Mouse (Mus musculus) heart, adult 8-10 months (tissue): ENCODE data around the gene Cfl1. TPM values are rescaled to one million over a fixed set of nuclear protein-coding genes. Genes with fewer than 3 reads are reported as not detected.
A peak's percentile ranks its signal among the peaks of the same experiment; 100 is the strongest.

Experiments used
- DNase-seq: peaks from one replicate; pipeline ENCODE4 v3.0.0; 2022; ENCODE audit warnings: low spot score
- total RNA-seq, 4 experiments: library from RNA; stranded (reverse); gene quantifications; 2 replicates each; pipeline ENCODE4 v1.2.4; 2022

Gene Cfl1
- total RNA-seq, 4 experiments from 2014 or later, result 142 to 201 (median 170) TPM

DNA sequence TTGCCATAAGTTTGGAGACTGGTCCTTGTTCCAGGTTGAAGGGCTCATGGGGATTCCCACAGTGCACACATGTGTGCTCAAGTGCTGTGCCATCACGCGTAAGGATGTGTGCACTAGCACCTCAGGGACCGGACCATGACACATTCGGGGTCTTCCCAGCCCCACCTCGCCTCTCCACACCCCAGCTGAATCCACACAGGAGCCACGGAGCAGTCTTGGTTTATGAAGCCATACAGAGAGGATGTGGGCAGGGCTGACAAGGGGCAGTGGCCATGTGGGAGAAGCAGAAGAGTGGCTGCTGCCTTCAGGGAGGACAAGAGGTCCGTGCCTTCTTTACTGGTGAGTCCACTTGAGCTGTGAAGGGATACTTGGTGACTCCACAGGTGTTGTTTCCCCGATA lies 25.2 kb upstream of the Cfl1 start:
- no peak for DNase-seq

- DNase-seq, result no peak
These were observed 23.2 kb upstream of the Cfl1 start for GRCm38 (mm10) chr19:5466916-5467500.

GRCm38 (mm10) chr19:5468374-5468773 lies 21.9 kb upstream of the Cfl1 start, which contains the start of gene Ctsw:
Gene Ctsw (minus strand): TSS chr19:5468507.
- DNase-seq, result no peak

DNA sequence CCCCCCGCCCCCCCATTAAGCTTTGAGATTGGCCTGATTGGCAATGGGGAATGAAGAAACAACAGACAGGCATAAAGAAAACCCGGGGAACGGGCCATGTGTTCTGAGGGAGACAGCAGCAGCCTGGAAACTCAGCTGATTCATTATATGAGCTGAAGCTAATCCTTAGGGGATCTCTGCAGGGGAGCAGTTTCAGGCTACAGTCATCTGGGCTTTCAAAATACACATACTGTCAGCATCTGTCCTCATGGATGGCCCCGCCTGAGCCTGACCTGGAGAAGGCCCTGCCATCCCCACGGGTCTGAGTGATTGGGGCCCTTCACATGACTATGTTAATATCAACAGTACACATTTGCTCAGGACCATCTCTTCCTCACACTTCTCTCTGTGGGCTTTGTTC lies 18.4 kb upstream of the Cfl1 start:
- DNase-seq, result no peak

GRCm38 (mm10) chr19:5472857-5473256 lies 17.4 kb upstream of the Cfl1 start:
- no peak for DNase-seq

DNA sequence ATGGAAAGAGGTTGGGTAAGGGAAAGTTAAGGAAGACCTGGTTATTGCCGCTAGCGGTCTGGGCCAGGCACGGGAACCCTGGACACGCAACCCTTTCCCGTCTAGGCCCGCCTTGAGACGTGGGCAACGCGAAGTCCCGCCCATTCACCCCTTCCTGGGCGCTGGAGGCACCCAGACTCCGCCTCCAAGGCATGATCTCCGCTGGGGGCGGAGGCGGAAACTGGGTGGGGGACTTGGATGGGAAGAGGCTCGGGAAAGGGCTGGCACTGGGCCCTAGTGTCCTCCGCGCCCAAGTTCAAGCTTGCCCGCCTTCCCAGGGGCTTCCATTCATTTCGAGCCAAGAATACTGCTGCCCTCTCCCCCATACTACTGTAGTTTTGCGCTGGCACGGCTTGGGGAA lies 16.5 kb upstream of the Cfl1 start, which contains the start of gene Efemp2:
Gene Efemp2, plus strand, starts transcription at position 235 of the 400 bp plus-strand sequence.
- peak; percentile 85 for DNase-seq

GRCm38 (mm10) chr19:5474281-5475068 lies 15.8 kb upstream of the Cfl1 start:
- DNase-seq, result no peak

- no peak for DNase-seq
These were observed 15.1 kb upstream of the Cfl1 start for GRCm38 (mm10) chr19:5475069-5475714.

GRCm38 (mm10) chr19:5477004-5477667 lies 13.1 kb upstream of the Cfl1 start:
- no peak for DNase-seq

- no peak for DNase-seq
These were observed 12.5 kb upstream of the Cfl1 start for GRCm38 (mm10) chr19:5477668-5478300.

- DNase-seq, result no peak
These were observed 10.2 kb upstream of the Cfl1 start for GRCm38 (mm10) chr19:5480016-5480415.

DNA sequence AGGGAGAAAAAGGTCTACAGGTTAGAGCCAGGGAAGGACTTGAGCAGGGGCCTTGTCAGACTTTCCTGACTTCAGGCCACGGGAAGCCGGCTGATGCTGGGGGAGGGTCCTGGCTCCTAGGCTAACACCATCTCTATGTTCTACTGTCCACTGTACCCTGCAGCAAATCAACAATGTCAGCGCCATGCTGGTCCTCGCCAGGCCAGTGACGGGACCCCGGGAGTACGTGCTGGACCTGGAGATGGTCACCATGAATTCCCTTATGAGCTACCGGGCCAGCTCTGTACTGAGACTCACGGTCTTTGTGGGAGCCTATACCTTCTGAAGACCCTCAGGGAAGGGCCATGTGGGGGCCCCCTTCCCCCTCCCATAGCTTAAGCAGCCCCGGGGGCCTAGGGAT lies 8.9 kb upstream of the Cfl1 start:
- DNase-seq, result no peak

GRCm38 (mm10) chr19:5483386-5484359 lies 6.6 kb upstream of the Cfl1 start:
- no peak for DNase-seq

DNA sequence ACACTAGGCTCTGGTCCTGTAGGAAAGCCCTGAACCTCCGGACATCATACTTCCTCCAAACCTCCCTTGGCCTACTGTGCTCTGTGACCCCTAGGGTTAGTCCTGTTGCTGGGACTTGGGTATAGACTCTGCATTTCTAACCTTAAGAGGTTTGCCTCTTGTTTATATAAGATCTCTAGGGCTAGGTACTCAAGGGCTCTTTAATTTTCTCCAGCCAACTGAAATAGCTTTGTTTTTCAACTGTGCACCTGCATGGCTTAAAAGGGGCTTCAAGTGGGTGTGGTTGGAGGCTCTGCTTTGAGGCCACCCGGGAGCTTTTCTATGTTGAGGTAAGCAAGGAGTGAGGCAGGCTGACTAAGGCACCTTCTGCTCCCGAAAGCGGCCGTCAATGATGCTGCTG lies 5.8 kb upstream of the Cfl1 start:
- DNase-seq, result no peak

- DNase-seq, result no peak
These were observed 4.9 kb upstream of the Cfl1 start for GRCm38 (mm10) chr19:5485371-5485770.

DNA sequence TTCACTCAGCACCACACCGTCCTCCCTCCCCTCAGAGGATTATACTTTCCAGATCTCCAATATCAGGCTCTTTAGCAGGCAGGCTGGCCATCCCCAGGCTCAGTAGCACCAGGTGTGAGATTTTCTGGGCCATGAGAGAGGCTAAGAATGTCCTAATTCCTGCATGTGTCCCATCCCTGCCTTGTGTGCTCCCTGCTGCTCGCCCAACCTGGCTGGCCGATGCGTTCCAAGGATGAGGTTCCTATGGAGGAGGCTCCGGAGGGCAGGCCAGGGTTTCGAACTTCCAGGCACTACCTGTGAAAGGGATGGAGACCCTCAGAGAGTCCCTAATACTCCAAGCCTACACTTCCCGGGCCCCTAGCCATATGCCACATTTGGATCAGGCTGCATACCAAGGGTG lies 4.4 kb upstream of the Cfl1 start:
- DNase-seq, result no peak

GRCm38 (mm10) chr19:5486286-5486685 lies 4.0 kb upstream of the Cfl1 start:
- no peak for DNase-seq

GRCm38 (mm10) chr19:5486771-5487170 lies 3.5 kb upstream of the Cfl1 start:
- DNase-seq, result no peak

DNA sequence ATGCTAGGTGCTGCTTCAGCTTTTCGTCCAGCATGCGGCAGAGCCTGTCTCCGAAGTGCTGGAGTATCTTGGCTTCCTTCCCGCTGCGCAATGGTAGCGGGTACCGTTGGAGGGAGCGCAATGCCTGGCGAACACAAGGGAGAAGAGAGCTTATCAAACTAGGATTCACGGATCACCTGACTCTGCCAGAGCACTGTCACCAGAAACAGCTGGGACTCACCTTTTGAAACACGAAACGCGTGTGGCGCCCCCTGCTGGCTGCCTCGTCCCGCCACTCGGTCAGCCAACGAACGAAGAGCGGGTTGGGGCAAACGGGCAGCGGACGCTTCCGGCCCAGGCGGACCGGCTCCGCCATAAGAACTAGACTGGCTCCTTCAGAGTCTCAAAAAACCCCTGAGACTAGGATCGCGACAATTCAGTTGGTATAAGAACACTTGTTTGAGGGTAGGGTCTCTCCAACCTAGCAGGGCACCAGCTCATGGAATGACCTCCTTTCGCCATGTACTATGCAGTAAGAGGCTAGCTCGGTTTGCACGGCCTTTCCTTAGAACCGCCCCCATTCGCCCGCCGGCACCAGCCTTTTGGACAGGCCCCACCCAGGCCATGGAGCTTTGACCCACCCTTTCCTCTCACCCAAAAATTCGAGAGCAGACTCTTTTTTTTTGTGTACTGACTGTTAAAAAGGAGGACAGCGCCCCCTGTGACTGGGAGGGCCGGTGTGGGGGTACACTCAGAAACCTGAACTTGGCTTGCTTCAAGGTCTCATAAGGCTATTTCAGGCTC lies 2.3 kb upstream of the Cfl1 start, which contains the start of gene Mus81:
Gene Mus81, minus strand, starts transcription at position 635 of the 783 bp plus-strand sequence.
- peak; percentile 98 for DNase-seq
